In the genomic region with DNA sequence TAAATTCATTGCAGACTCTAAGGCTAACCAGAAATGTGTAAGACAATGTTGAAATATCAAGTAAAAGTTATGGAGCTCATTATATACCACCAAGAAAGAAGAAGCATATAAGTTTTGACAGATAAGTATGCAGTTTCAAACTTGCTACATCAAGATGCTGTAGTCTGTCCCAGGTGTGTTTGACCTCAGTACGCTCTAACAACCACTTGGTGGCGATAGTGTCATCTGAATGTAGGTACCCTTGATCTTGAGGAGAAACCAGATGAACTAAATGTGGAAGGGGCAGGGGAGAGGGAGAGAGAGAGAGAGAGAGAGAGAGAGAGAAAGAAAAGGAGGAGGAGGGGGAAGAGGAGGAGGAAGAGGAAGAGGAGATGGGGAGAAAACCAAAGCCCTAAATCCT, we compare ENCODE assay signal across 9 mouse cellular contexts. TPM values are rescaled to one million over a fixed set of nuclear protein-coding genes. Genes with fewer than 3 reads are reported as not detected.
DNase-seq lines count a peak whose midpoint lies in the region; ATAC-seq and TF ChIP-seq lines count a peak whose summit lies in the region.
"Had no signal": no experiment of that assay in that cellular context is flagged by ENCODE, and none has a peak within 500 bp of the region (broad histone marks: within the 10 kb centered on the region; RNA-seq: fewer than 3 reads in every experiment).

No protein-coding gene starts in this region.

- H3K4me3 ChIP-seq in layer of hippocampus, adult 2 months, result no peak overlapping the region
- no peak overlapping the region for H3K4me3 ChIP-seq in forebrain, embryonic 14.5 days (ENCODE audit: low read depth, low read length)
- H3K4me3 ChIP-seq: lung, embryonic 15.5 days had no signal

- H3K27me3 ChIP-seq in forebrain, embryonic 14.5 days (replicated peaks; ENCODE audit: control insufficient read depth, insufficient read depth, low read length), result no peaks in the 10 kb centered on the region
- H3K27me3 ChIP-seq: lung, embryonic 15.5 days had no signal

- no peaks in the 10 kb centered on the region for H3K4me1 ChIP-seq in forebrain, embryonic 14.5 days (ENCODE audit: control insufficient read depth, insufficient read depth, low read length)
- H3K4me1 ChIP-seq: lung, embryonic 15.5 days had no signal

- H3K27ac ChIP-seq in layer of hippocampus, adult 2 months, result no peak overlapping the region
- H3K27ac ChIP-seq in forebrain, embryonic 14.5 days (ENCODE audit: low read depth, low read length), result no peak overlapping the region
- H3K27ac ChIP-seq: lung, embryonic 15.5 days had no signal

- no peak for DNase-seq in layer of hippocampus, adult 2 months (ENCODE audit: low spot score in 2 of 2)
- DNase-seq in layer of hippocampus, postnatal 36 days, result no peak
- DNase-seq in A20 (ENCODE audit: low read depth, low spot score) (peak; percentile 65), MEL-GATA-1-ER (ENCODE audit: extremely low read depth, low read depth) (peak; percentile 20)
- peak; percentile 60 for DNase-seq in forebrain, embryonic 14.5 days (ENCODE audit: low spot score)
- no peak for DNase-seq in urinary bladder, adult 2 months (ENCODE audit: low spot score)
- no peak for DNase-seq in ovary, adult 18-20 months (ENCODE audit: low spot score)

- H3K9me3 ChIP-seq in forebrain, embryonic 14.5 days (replicated peaks; ENCODE audit: control insufficient read depth, low read length), result no peaks in the 10 kb centered on the region
- H3K9me3 ChIP-seq: lung, embryonic 15.5 days had no signal

- peak; percentile 57; the same call in 1 of the 2 replicates for ATAC-seq in forebrain, embryonic 14.5 days
- peak; percentile 73 for ATAC-seq in megakaryocyte progenitor cell, adult 5-6 weeks (replicated peaks; ENCODE audit: poor library complexity)

- no peak overlapping the region for H3K4me2 ChIP-seq in forebrain, embryonic 14.5 days (ENCODE audit: low read length)
- H3K4me2 ChIP-seq: lung, embryonic 15.5 days had no signal

- no peak overlapping the region for H3K9ac ChIP-seq in forebrain, embryonic 14.5 days (ENCODE audit: low read length)
- H3K9ac ChIP-seq: lung, embryonic 15.5 days had no signal

- peak; percentile 79 for TF ChIP-seq CTCF in layer of hippocampus, adult 2 months (conservative IDR thresholded peaks at IDR 0.05)

- H3K36me3 ChIP-seq in forebrain, embryonic 14.5 days (ENCODE audit: control insufficient read depth, insufficient read depth, low read length), result no peaks in the 10 kb centered on the region
- H3K36me3 ChIP-seq: lung, embryonic 15.5 days had no signal

- WGBS in forebrain, embryonic 14.5 days, result 2% methylated on average over 2 of the region's 2 CpGs

RNA-seq across cellular contexts. Expression of a gene that starts 36.1 kb away (rescaled TPM):
- total RNA-seq in layer of hippocampus, adult 2 months (2021), result not detected
- total RNA-seq in layer of hippocampus, postnatal 36 days (2021), result under 1 TPM in 1 of 2 experiments, not detected in 1; 0.13 TPM
- polyA plus RNA-seq in forebrain, embryonic 14.5 days (2014; fragmentation: Nextera tagmentation; extraction: Ambion mirVana), result 0.06 TPM in 1 of 2 replicates, not detected in the other
- not detected in 2 replicates for total RNA-seq in megakaryocyte progenitor cell, adult 5-6 weeks (2015)
- not detected in 2 replicates for total RNA-seq in megakaryocyte progenitor cell, adult 5-6 weeks (2017)
- polyA plus RNA-seq in urinary bladder, adult 2 months (2012; rRNA removed), result 1.6 and 1.7 TPM in 2 replicates
- polyA plus RNA-seq: lung, embryonic 15.5 days had no signal

RNA-seq across cellular contexts. Expression of a gene that starts 59.5 kb away (rescaled TPM):
- total RNA-seq in layer of hippocampus, adult 2 months (2021), result not detected
- not detected for total RNA-seq in layer of hippocampus, postnatal 36 days (2021)
- not detected in 2 replicates for polyA plus RNA-seq in forebrain, embryonic 14.5 days (2014; fragmentation: Nextera tagmentation; extraction: Ambion mirVana)
- total RNA-seq in megakaryocyte progenitor cell, adult 5-6 weeks (2015), result not detected in 2 replicates
- total RNA-seq in megakaryocyte progenitor cell, adult 5-6 weeks (2017), result not detected in 2 replicates
- not detected in 2 replicates for polyA plus RNA-seq in urinary bladder, adult 2 months (2012; rRNA removed)
- polyA plus RNA-seq: lung, embryonic 15.5 days had no signal

Comparison
In these comparisons a context has a peak if more than half of its experiments do, and no peak if none do; other contexts are left out.
1. DNase-seq: peak in A20 (single experiment), MEL-GATA-1-ER (single experiment) and forebrain, embryonic 14.5 days (single experiment); none in layer of hippocampus, adult 2 months (0 of 2), layer of hippocampus, postnatal 36 days (0 of 2), urinary bladder, adult 2 months (single experiment) and ovary, adult 18-20 months (single experiment).